Mouse (Mus musculus): ENCODE data around the gene Unc13a. TPM values are rescaled to one million over a fixed set of nuclear protein-coding genes. Genes with fewer than 3 reads are reported as not detected.
A peak's percentile ranks its signal among the peaks of the same experiment; 100 is the strongest.
"Not testable (repeated sequence)": the region's sequence is repeated elsewhere in the genome, so short reads cannot be mapped to it uniquely, and the experiment has no call there.

Unc13a gene
- polyA plus RNA-seq, 1 experiment from 2014 or later: 1.7 TPM

DNA sequence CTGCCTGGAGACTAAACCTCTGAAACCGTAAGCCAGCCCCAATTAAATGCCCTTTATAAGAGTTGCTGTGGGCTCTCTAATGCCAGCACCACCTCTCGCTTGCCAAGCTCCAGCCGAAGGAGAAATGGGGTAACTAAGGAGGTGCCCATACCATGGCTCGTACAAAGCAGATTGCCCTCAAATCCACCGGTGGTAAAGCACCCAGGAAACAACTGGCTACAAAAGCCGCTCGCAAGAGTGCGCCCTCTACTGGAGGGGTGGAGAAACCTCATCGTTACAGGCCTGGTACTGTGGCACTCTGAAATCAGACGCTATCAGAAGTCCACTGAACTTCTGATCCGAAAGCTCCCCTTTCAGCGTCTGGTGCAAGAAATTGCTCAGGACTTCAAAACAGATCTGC lies 23.9 kb upstream of the Unc13a start:
- ATAC-seq (ENCODE audit: insufficient number of reproducible peaks, insufficient read depth, low FRiP score, low read depth); H3K27ac ChIP-seq (ENCODE audit: low read length); H3K9me3 ChIP-seq (ENCODE audit: control insufficient read depth, low read depth, low read length); H3K4me3 ChIP-seq (ENCODE audit: low read depth, low read length); H3K9ac ChIP-seq (replicated peaks; ENCODE audit: low read depth, low read length); H3K4me2 ChIP-seq (replicated peaks; ENCODE audit: low read depth, low read length); H3K4me1 ChIP-seq (ENCODE audit: control insufficient read depth, insufficient read depth, low read length); H3K36me3 ChIP-seq (ENCODE audit: control insufficient read depth, insufficient read depth, low read length): not testable (repeated sequence)
- WGBS: 70% methylated on average over 12 of the region's 12 CpGs
- peaks cover 43% of the 10 kb centered on the region for H3K27me3 ChIP-seq (ENCODE audit: control insufficient read depth, insufficient read depth, low read length)

DNA sequence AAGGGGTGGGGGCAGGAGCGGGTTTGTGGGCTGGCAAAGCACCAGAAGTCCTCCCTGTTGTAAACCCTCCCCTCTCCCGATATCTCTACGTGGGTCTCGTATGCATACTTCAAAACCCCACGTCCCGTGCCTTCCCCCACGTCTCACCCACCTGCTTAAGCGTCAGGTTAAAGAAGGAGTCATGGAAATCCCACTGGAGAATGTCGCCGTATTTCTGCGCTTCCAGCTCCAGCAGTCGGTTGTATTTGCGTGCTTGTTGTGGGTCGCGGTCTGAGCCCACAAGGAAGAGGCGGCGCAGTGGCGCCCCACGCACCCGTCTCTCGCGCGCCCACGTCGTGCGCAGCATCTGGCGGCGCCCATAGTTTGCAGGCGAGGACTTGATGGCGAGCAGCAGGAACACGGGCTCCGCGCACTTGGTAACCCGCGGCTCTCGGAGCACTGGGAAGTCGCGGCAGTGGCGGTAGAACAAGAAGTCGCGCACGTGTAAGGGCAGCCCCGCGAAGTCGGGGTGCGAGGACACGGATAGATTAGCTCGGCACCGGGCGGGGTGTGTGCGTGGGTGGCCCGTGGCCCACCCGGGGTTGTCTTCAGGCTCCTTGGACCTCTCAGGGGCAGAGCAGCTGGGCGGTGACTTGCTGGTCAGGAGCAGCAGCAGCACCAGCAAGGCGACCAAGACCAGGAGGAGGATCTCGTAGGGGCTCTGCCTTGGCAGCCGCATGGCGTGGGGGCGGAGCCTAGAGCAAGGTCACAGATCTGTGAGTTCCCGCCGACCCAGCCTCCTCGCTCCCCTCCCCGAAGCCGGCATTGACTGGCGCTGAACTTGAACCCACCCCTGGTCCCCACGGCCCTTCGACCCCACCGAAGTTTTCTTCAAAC lies 21.8 kb upstream of the Unc13a start:
- peaks cover 60% of the 10 kb centered on the region for H3K27me3 ChIP-seq (ENCODE audit: control insufficient read depth, insufficient read depth, low read length)
- H3K9me3 ChIP-seq (ENCODE audit: control insufficient read depth, low read depth, low read length): no peaks in the 10 kb centered on the region
- peaks cover 4% of the 10 kb centered on the region; the same call in 1 of the 2 replicates for H3K4me1 ChIP-seq (ENCODE audit: control insufficient read depth, insufficient read depth, low read length)
- no peak overlapping the region; the same call in 1 of the 2 replicates for H3K4me2 ChIP-seq (replicated peaks; ENCODE audit: low read depth, low read length)
- no peak overlapping the region for H3K9ac ChIP-seq (replicated peaks; ENCODE audit: low read depth, low read length)
- H3K36me3 ChIP-seq (ENCODE audit: control insufficient read depth, insufficient read depth, low read length): no peaks in the 10 kb centered on the region
- WGBS: 12% methylated on average over 68 of the region's 68 CpGs
- no peak overlapping the region for H3K27ac ChIP-seq (ENCODE audit: low read length)
- peak; percentile 47; the same call in 1 of the 2 replicates for ATAC-seq (ENCODE audit: insufficient number of reproducible peaks, insufficient read depth, low FRiP score, low read depth)
- peak overlapping the region; percentile 7; the same call in 1 of the 2 replicates for H3K4me3 ChIP-seq (ENCODE audit: low read depth, low read length)

GRCm38 (mm10) chr8:71692509-71692908 lies 21.0 kb upstream of the Unc13a start:
- no peaks in the 10 kb centered on the region for H3K36me3 ChIP-seq (ENCODE audit: control insufficient read depth, insufficient read depth, low read length)
- no peak overlapping the region for H3K27ac ChIP-seq (ENCODE audit: low read length)
- peaks cover 69% of the 10 kb centered on the region for H3K27me3 ChIP-seq (ENCODE audit: control insufficient read depth, insufficient read depth, low read length)
- no peak overlapping the region for H3K4me2 ChIP-seq (replicated peaks; ENCODE audit: low read depth, low read length)
- ATAC-seq (ENCODE audit: insufficient number of reproducible peaks, insufficient read depth, low FRiP score, low read depth): no peak
- H3K4me3 ChIP-seq (ENCODE audit: low read depth, low read length): no peak overlapping the region
- WGBS: 6% methylated on average over 30 of the region's 30 CpGs
- peaks cover 4% of the 10 kb centered on the region; the same call in 1 of the 2 replicates for H3K4me1 ChIP-seq (ENCODE audit: control insufficient read depth, insufficient read depth, low read length)
- H3K9ac ChIP-seq (replicated peaks; ENCODE audit: low read depth, low read length): no peak overlapping the region
- no peaks in the 10 kb centered on the region for H3K9me3 ChIP-seq (ENCODE audit: control insufficient read depth, low read depth, low read length)

DNA sequence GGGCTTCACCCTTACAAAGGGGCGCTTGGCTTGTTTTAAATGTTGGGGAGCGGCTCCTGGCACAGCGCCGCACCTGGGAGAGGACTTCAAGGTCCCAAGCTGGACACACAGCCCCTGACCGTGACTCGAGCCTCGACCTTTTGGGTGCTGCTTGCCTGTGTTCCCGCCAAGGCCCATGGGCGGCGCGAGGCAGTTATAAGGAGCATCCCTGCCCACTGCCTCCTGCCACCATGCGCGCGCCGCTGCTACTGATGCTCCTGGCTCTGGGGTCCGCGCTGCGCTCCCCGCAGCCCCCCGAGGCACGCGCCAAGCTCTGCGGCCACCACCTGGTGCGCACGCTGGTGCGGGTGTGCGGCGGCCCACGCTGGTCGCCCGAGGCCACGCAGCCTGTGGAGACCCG lies 17.5 kb upstream of the Unc13a start, which contains the start of gene Insl3:
Insl3 (plus strand) TSS at position 187 of the 400 bp plus-strand sequence.
- 8% methylated on average over 33 of the region's 33 CpGs for whole genome bisulfite sequencing
- no peak within 1 kb of the TSS for H3K27ac ChIP-seq (ENCODE audit: low read length)
- peaks cover 15% of the 10 kb centered on the region; the same call in 1 of the 2 replicates for H3K4me1 ChIP-seq (ENCODE audit: control insufficient read depth, insufficient read depth, low read length)
- H3K9ac ChIP-seq (replicated peaks; ENCODE audit: low read depth, low read length): no peak within 1 kb of the TSS
- no peak within 1 kb of the TSS for H3K4me2 ChIP-seq (replicated peaks; ENCODE audit: low read depth, low read length)
- H3K27me3 ChIP-seq (ENCODE audit: control insufficient read depth, insufficient read depth, low read length): peaks cover 90% of the 10 kb centered on the region
- no peaks in the 10 kb centered on the region for H3K36me3 ChIP-seq (ENCODE audit: control insufficient read depth, insufficient read depth, low read length)
- no peak for ATAC-seq (ENCODE audit: insufficient number of reproducible peaks, insufficient read depth, low FRiP score, low read depth)
- no peak within 1 kb of the TSS for H3K4me3 ChIP-seq (ENCODE audit: low read depth, low read length)
- H3K9me3 ChIP-seq (ENCODE audit: control insufficient read depth, low read depth, low read length): no peaks in the 10 kb centered on the region

GRCm38 (mm10) chr8:71687616-71688015 lies 16.1 kb upstream of the Unc13a start:
- WGBS: 6% methylated on average over 8 of the region's 8 CpGs
- peaks cover 91% of the 10 kb centered on the region for H3K27me3 ChIP-seq (ENCODE audit: control insufficient read depth, insufficient read depth, low read length)
- H3K36me3 ChIP-seq (ENCODE audit: control insufficient read depth, insufficient read depth, low read length): no peaks in the 10 kb centered on the region
- H3K4me3 ChIP-seq (ENCODE audit: low read depth, low read length): no peak overlapping the region
- H3K9me3 ChIP-seq (ENCODE audit: control insufficient read depth, low read depth, low read length): no peaks in the 10 kb centered on the region
- H3K27ac ChIP-seq (ENCODE audit: low read length): no peak overlapping the region
- H3K4me1 ChIP-seq (ENCODE audit: control insufficient read depth, insufficient read depth, low read length): peaks cover 11% of the 10 kb centered on the region; the same call in 1 of the 2 replicates
- no peak for ATAC-seq (ENCODE audit: insufficient number of reproducible peaks, insufficient read depth, low FRiP score, low read depth)
- no peak overlapping the region for H3K9ac ChIP-seq (replicated peaks; ENCODE audit: low read depth, low read length)
- no peak overlapping the region for H3K4me2 ChIP-seq (replicated peaks; ENCODE audit: low read depth, low read length)

- no peak overlapping the region for H3K9ac ChIP-seq (replicated peaks; ENCODE audit: low read depth, low read length)
- H3K4me1 ChIP-seq (ENCODE audit: control insufficient read depth, insufficient read depth, low read length): peaks cover 11% of the 10 kb centered on the region; the same call in 1 of the 2 replicates
- ATAC-seq (ENCODE audit: insufficient number of reproducible peaks, insufficient read depth, low FRiP score, low read depth): peak; percentile 38
- H3K27ac ChIP-seq (ENCODE audit: low read length): no peak overlapping the region
- no peaks in the 10 kb centered on the region for H3K9me3 ChIP-seq (ENCODE audit: control insufficient read depth, low read depth, low read length)
- 6% methylated on average over 23 of the region's 23 CpGs for WGBS
- H3K36me3 ChIP-seq (ENCODE audit: control insufficient read depth, insufficient read depth, low read length): no peaks in the 10 kb centered on the region
- H3K4me3 ChIP-seq (ENCODE audit: low read depth, low read length): peak overlapping the region; percentile 27
- H3K27me3 ChIP-seq (ENCODE audit: control insufficient read depth, insufficient read depth, low read length): peaks cover 94% of the 10 kb centered on the region
- peak overlapping the region; percentile 39 for H3K4me2 ChIP-seq (replicated peaks; ENCODE audit: low read depth, low read length)
These were observed 14.7 kb upstream of the Unc13a start for GRCm38 (mm10) chr8:71686143-71686734.

- Histone ChIP-seq H3K9me3 (ENCODE audit: control insufficient read depth, low read depth, low read length) (no peaks in the 10 kb centered on the region), H3K36me3 (ENCODE audit: control insufficient read depth, insufficient read depth, low read length) (no peaks in the 10 kb centered on the region), H3K27ac (ENCODE audit: low read length) (no peak overlapping the region), H3K4me3 (ENCODE audit: low read depth, low read length) (peak overlapping the region; percentile 27), H3K4me2 (replicated peaks; ENCODE audit: low read depth, low read length) (peak overlapping the region; percentile 39), H3K4me1 (ENCODE audit: control insufficient read depth, insufficient read depth, low read length) (peaks cover 11% of the 10 kb centered on the region; the same call in 1 of the 2 replicates), H3K9ac (replicated peaks; ENCODE audit: low read depth, low read length) (no peak overlapping the region), H3K27me3 (ENCODE audit: control insufficient read depth, insufficient read depth, low read length) (peaks cover 96% of the 10 kb centered on the region)
- ATAC-seq (ENCODE audit: insufficient number of reproducible peaks, insufficient read depth, low FRiP score, low read depth): no peak
- WGBS: 7% methylated on average over 29 of the region's 29 CpGs
These were observed 14.0 kb upstream of the Unc13a start for GRCm38 (mm10) chr8:71685573-71685972.

GRCm38 (mm10) chr8:71684701-71685100 lies 13.1 kb upstream of the Unc13a start:
- Histone ChIP-seq H3K27ac (ENCODE audit: low read length) (no peak overlapping the region), H3K4me3 (ENCODE audit: low read depth, low read length) (no peak overlapping the region), H3K27me3 (ENCODE audit: control insufficient read depth, insufficient read depth, low read length) (peaks cover 95% of the 10 kb centered on the region), H3K4me1 (ENCODE audit: control insufficient read depth, insufficient read depth, low read length) (peaks cover 16% of the 10 kb centered on the region; the same call in 1 of the 2 replicates), H3K36me3 (ENCODE audit: control insufficient read depth, insufficient read depth, low read length) (no peaks in the 10 kb centered on the region), H3K4me2 (replicated peaks; ENCODE audit: low read depth, low read length) (no peak overlapping the region), H3K9me3 (ENCODE audit: control insufficient read depth, low read depth, low read length) (no peaks in the 10 kb centered on the region), H3K9ac (replicated peaks; ENCODE audit: low read depth, low read length) (no peak overlapping the region)
- no peak for ATAC-seq (ENCODE audit: insufficient number of reproducible peaks, insufficient read depth, low FRiP score, low read depth)
- WGBS: 30% methylated on average over 10 of the region's 10 CpGs

All from stomach, embryonic 14.5 days (tissue).